Mouse (Mus musculus): ENCODE results near the gene Prkce.

DNA sequence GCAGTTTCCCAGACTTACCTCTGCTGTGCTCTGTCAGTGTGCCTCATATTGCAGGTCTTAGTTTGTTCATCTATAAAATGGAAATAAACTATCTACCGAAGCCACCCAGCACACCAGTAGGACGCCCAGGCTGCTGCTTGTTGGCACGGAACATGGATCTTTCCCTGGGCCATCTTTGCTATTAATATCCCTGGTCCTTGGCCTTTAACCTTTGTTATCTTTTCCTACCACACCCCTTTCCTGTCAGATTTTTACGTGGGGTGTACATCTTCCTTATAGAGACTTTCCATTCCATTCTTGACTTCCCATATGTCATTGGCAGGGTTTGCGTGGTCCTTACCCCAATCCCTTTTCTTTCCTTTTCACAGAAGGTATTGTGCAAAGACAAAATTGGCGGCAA is 363.6 kb downstream of the Prkce start:
- TF ChIP-seq EP300 (IDR thresholded peaks at IDR 0.05; ENCODE audit: low read depth) (no peak), CTCF (IDR thresholded peaks at IDR 0.05; ENCODE audit: low read depth) (no peak)
